Mouse (Mus musculus) MEL (cell line): ENCODE data around the gene Klk1. TPM values are rescaled to one million over a fixed set of nuclear protein-coding genes. Genes with fewer than 3 reads are reported as not detected.

Experiments used
- DNase-seq: peaks from one replicate; pipeline ENCODE4 v3.0.0; 2011; ENCODE audit warnings: low read depth, low spot score
- H3K27ac ChIP-seq: 2 replicates; pipeline ENCODE4 v1.5.1; 2012; ENCODE audit warnings: low read depth, mild to moderate bottlenecking, control low read depth, low read length, moderate library complexity; ENCODE audit not compliant: control insufficient read depth
- H3K27me3 ChIP-seq, 2 experiments: fragments of 150-350 bp in 1 of 2; sonication (generic) in 1 of 2; 2 replicates each; pipeline ENCODE4 v1.6.1; 2012; ENCODE audit warnings: low read length in 2 of 2, mild to moderate bottlenecking in 2 of 2, improper control_type of control experiment in 1 of 2, moderate library complexity in 1 of 2; ENCODE audit not compliant: insufficient read depth in 2 of 2, control insufficient read depth in 1 of 2
- H3K36me3 ChIP-seq, 2 experiments: 2 replicates each; pipeline ENCODE4 v1.6.1; 2012 to 2014; ENCODE audit warnings: low read length in 2 of 2, improper control_type of control experiment in 1 of 2, inconsistent platforms in 1 of 2, mild to moderate bottlenecking in 1 of 2; ENCODE audit not compliant: insufficient read depth in 2 of 2, control insufficient read depth in 1 of 2
- H3K4me1 ChIP-seq, 2 experiments: fragments of 150-350 bp in 1 of 2; sonication (generic) in 1 of 2; 2 replicates each; pipeline ENCODE4 v1.6.1; 2012; ENCODE audit warnings: low read length in 2 of 2, improper control_type of control experiment in 1 of 2, mild to moderate bottlenecking in 1 of 2; ENCODE audit not compliant: insufficient read depth in 2 of 2, control insufficient read depth in 1 of 2
- H3K4me3 ChIP-seq, 2 experiments: fragments of 150-350 bp in 1 of 2; sonication (generic) in 1 of 2; 2 replicates each; pipeline ENCODE4 v1.5.1; 2012; ENCODE audit warnings: low read depth in 2 of 2, low read length in 2 of 2, mild to moderate bottlenecking in 2 of 2, moderate library complexity in 2 of 2, control low read depth in 1 of 2, improper control_type of control experiment in 1 of 2; ENCODE audit not compliant: control insufficient read depth in 1 of 2, insufficient read depth in 1 of 2
- H3K79me2 ChIP-seq: 2 replicates; pipeline ENCODE4 v1.6.1; 2012; ENCODE audit warnings: mild to moderate bottlenecking, low read length, moderate library complexity; ENCODE audit not compliant: control insufficient read depth, poor library complexity, insufficient read depth
- H3K9ac ChIP-seq: 2 replicates; pipeline ENCODE4 v1.6.1; 2012; ENCODE audit warnings: low read depth, mild to moderate bottlenecking, control low read depth, low read length, moderate library complexity; ENCODE audit not compliant: control insufficient read depth, poor library complexity, severe bottlenecking
- H3K9me3 ChIP-seq: fragments of 150-350 bp; sonication (generic); replicated peaks from 2 replicates; pipeline ENCODE4 v1.6.1; 2012; ENCODE audit warnings: mild to moderate bottlenecking, low read length, improper control_type of control experiment, moderate library complexity; ENCODE audit not compliant: insufficient read depth
- CHD2 ChIP-seq: IDR thresholded peaks from 2 replicates; pipeline ENCODE4 v1.6.1; 2011; ENCODE audit warnings: low read length, improper control_type of control experiment
- ELF1 ChIP-seq: IDR thresholded peaks from 2 replicates; pipeline ENCODE4 v1.6.1; 2014; ENCODE audit warnings: low read depth, mild to moderate bottlenecking, inconsistent platforms, low read length, improper control_type of control experiment, moderate library complexity
- GABPA ChIP-seq: IDR thresholded peaks from 2 replicates; pipeline ENCODE4 v1.6.1; 2012; ENCODE audit warnings: low read depth, mild to moderate bottlenecking, inconsistent platforms, low read length, improper control_type of control experiment, moderate library complexity
- HCFC1 ChIP-seq: IDR thresholded peaks from 2 replicates; pipeline ENCODE4 v1.6.1; 2012; ENCODE audit warnings: low read depth, mild to moderate bottlenecking, inconsistent platforms, low read length, improper control_type of control experiment, moderate library complexity
- JUND ChIP-seq: IDR thresholded peaks from 2 replicates; pipeline ENCODE4 v1.6.1; 2011; ENCODE audit warnings: low read depth, mild to moderate bottlenecking, improper control_type of control experiment, low read length
- KAT2A ChIP-seq: conservative IDR thresholded peaks from 2 replicates; pipeline ENCODE4 v1.6.1; 2012; ENCODE audit warnings: low read depth, low read length, improper control_type of control experiment, inconsistent platforms
- MAFK ChIP-seq: IDR thresholded peaks from 2 replicates; pipeline ENCODE4 v1.6.1; 2011; ENCODE audit warnings: low read depth, mild to moderate bottlenecking, low read length, improper control_type of control experiment, borderline replicate concordance
- MAZ ChIP-seq: IDR thresholded peaks from 2 replicates; pipeline ENCODE4 v1.6.1; 2012; ENCODE audit warnings: low read depth, mild to moderate bottlenecking, inconsistent platforms, low read length, improper control_type of control experiment
- MXI1 ChIP-seq: IDR thresholded peaks from 2 replicates; pipeline ENCODE4 v1.6.1; 2011; ENCODE audit warnings: mild to moderate bottlenecking, low read depth, low read length, improper control_type of control experiment
- MYB ChIP-seq: IDR thresholded peaks from 2 replicates; pipeline ENCODE4 v1.6.1; 2011; ENCODE audit warnings: mild to moderate bottlenecking, low read depth, low read length, improper control_type of control experiment
- NELFE ChIP-seq: IDR thresholded peaks from 2 replicates; pipeline ENCODE4 v1.6.1; 2011; ENCODE audit warnings: low read depth, low read length, improper control_type of control experiment
- NRF1 ChIP-seq: IDR thresholded peaks from 2 replicates; pipeline ENCODE4 v1.6.1; 2014; ENCODE audit warnings: low read depth, mild to moderate bottlenecking, inconsistent platforms, low read length, improper control_type of control experiment, moderate library complexity; ENCODE audit not compliant: poor library complexity, insufficient read depth, severe bottlenecking
- POLR2AphosphoS2 ChIP-seq: IDR thresholded peaks from 2 replicates; pipeline ENCODE4 v1.6.1; 2011; ENCODE audit warnings: low read length, improper control_type of control experiment
- RAD21 ChIP-seq: IDR thresholded peaks from 2 replicates; pipeline ENCODE4 v1.6.1; 2011; ENCODE audit warnings: mild to moderate bottlenecking, low read depth, low read length, improper control_type of control experiment
- SIN3A ChIP-seq: IDR thresholded peaks from 2 replicates; pipeline ENCODE4 v1.6.1; 2012; ENCODE audit warnings: low read length, improper control_type of control experiment, inconsistent platforms
- TAL1 ChIP-seq: IDR thresholded peaks from 2 replicates; pipeline ENCODE4 v1.6.1; 2012; ENCODE audit warnings: mild to moderate bottlenecking, inconsistent platforms, low read length, moderate library complexity, mixed read lengths
- TBP ChIP-seq: IDR thresholded peaks from 2 replicates; pipeline ENCODE4 v1.8.0; 2011; ENCODE audit warnings: low read depth, low read length, improper control_type of control experiment
- USF1 ChIP-seq: IDR thresholded peaks from 2 replicates; pipeline ENCODE4 v1.6.1; 2014; ENCODE audit warnings: low read depth, mild to moderate bottlenecking, inconsistent platforms, low read length, improper control_type of control experiment, moderate library complexity
- ZKSCAN1 ChIP-seq: IDR thresholded peaks from 2 replicates; pipeline ENCODE4 v1.6.1; 2012; ENCODE audit warnings: low read depth, mild to moderate bottlenecking, inconsistent platforms, low read length, improper control_type of control experiment, moderate library complexity
- ZMIZ1 ChIP-seq: IDR thresholded peaks from 2 replicates; pipeline ENCODE4 v1.6.1; 2012; ENCODE audit warnings: low read depth, mild to moderate bottlenecking, inconsistent platforms, low read length, improper control_type of control experiment, moderate library complexity
- ZNF384 ChIP-seq: IDR thresholded peaks from 2 replicates; pipeline ENCODE4 v1.6.1; 2012; ENCODE audit warnings: low read depth, mild to moderate bottlenecking, inconsistent platforms, low read length, improper control_type of control experiment
- polyA plus RNA-seq, 2 experiments: library from polyadenylated mRNA; stranded (reverse) in 1 of 2; unstranded in 1 of 2; fragments of >175 nt in 1 of 2; fragments of >200 nt in 1 of 2; gene quantifications; 2 replicates each; pipeline versions ENCODE4 v1.2.1 to v1.2.4; 2012; ENCODE audit warnings: low replicate concordance in 2 of 2, low read depth in 1 of 2; ENCODE audit not compliant: insufficient read length in 2 of 2, insufficient read depth in 1 of 2, missing spikeins in 1 of 2
- total RNA-seq: library from RNA; depleted of rRNA; stranded (reverse); fragments of 300-350 nt; gene quantifications from 2 replicates; pipeline ENCODE4 v1.2.3, GENCODE M21; 2012

Gene Klk1
- total and polyA plus RNA-seq, 3 experiments: not detected

GRCm38 (mm10) chr7:44273446-44273845, 48.3 kb downstream of the Klk1 start:
- TF ChIP-seq ZMIZ1 (no peak), MAFK (no peak), MYB (no peak), NELFE (no peak), POLR2AphosphoS2 (no peak), GABPA (no peak), HCFC1 (no peak), JUND (no peak), KAT2A (no peak)
- no peak overlapping the region for H3K9ac ChIP-seq
- no peaks in the 10 kb centered on the region for H3K4me1 ChIP-seq

GRCm38 (mm10) chr7:44274096-44274495, 48.9 kb downstream of the Klk1 start:
- no peaks in the 10 kb centered on the region for H3K36me3 ChIP-seq
- H3K79me2 ChIP-seq: no peaks in the 10 kb centered on the region
- H3K27me3 ChIP-seq: no peaks in the 10 kb centered on the region
- no peak overlapping the region for H3K27ac ChIP-seq
- no peaks in the 10 kb centered on the region for H3K4me1 ChIP-seq
- H3K9me3 ChIP-seq: no peaks in the 10 kb centered on the region
- no peak for DNase-seq
- TF ChIP-seq ELF1 (no peak), RAD21 (no peak), MXI1 (no peak), MAZ (no peak), SIN3A (no peak), NRF1 (no peak), TBP (no peak), USF1 (no peak), ZNF384 (no peak), CHD2 (no peak), ZKSCAN1 (no peak), GABPA (no peak), TAL1 (no peak)
- TF ChIP-seq, all 39 proteins: peak for 0
- no peak overlapping the region for H3K9ac ChIP-seq
- no peak overlapping the region for H3K4me3 ChIP-seq

More at GRCm38 (mm10) chr7:44273446-44273845, 48.3 kb downstream of the Klk1 start:
- H3K79me2 ChIP-seq: no peaks in the 10 kb centered on the region
- H3K27ac ChIP-seq: no peak overlapping the region
- H3K27me3 ChIP-seq: no peaks in the 10 kb centered on the region
- H3K36me3 ChIP-seq: no peaks in the 10 kb centered on the region
- no peaks in the 10 kb centered on the region for H3K9me3 ChIP-seq
- DNase-seq: no peak
- no peak overlapping the region for H3K4me3 ChIP-seq
